Mouse (Mus musculus) forebrain, embryonic 12.5 days (tissue): Measurements from ENCODE around the gene Gm14418. TPM values are rescaled to one million over a fixed set of nuclear protein-coding genes. Genes with fewer than 3 reads are reported as not detected.
"Not testable (repeated sequence)": the region's sequence is repeated elsewhere in the genome, so short reads cannot be mapped to it uniquely, and the experiment has no call there.

Experiments used
- ATAC-seq: fragments of 200-750 bp; cut with Nextera tagmentation; 2 replicates; pipeline ENCODE4 v1.8.0; 2017; ENCODE audit warnings: moderate TSS enrichment; ENCODE audit not compliant: low FRiP score
- H3K27ac ChIP-seq: fragments of 300-500 bp; sonication (generic); 2 replicates; pipeline ENCODE4 v1.5.1; 2016; ENCODE audit warnings: mild to moderate bottlenecking
- H3K27me3 ChIP-seq: fragments of 300-500 bp; sonication (generic); 2 replicates; pipeline ENCODE4 v1.6.1; 2016; ENCODE audit warnings: mild to moderate bottlenecking
- H3K36me3 ChIP-seq: fragments of 300-500 bp; sonication (generic); replicated peaks from 2 replicates; pipeline ENCODE4 v1.6.1; 2016; ENCODE audit warnings: mild to moderate bottlenecking
- H3K4me1 ChIP-seq: fragments of 300-500 bp; sonication (generic); 2 replicates; pipeline ENCODE4 v1.6.1; 2016
- H3K4me2 ChIP-seq: fragments of 300-500 bp; sonication (generic); 2 replicates; pipeline ENCODE4 v1.6.1; 2016; ENCODE audit warnings: mild to moderate bottlenecking, moderate library complexity
- H3K4me3 ChIP-seq: fragments of 300-500 bp; sonication (generic); replicated peaks from 2 replicates; pipeline ENCODE4 v1.5.1; 2016; ENCODE audit warnings: mild to moderate bottlenecking
- H3K9ac ChIP-seq: fragments of 300-500 bp; sonication (generic); 2 replicates; pipeline ENCODE4 v1.6.1; 2016; ENCODE audit warnings: mild to moderate bottlenecking
- H3K9me3 ChIP-seq: fragments of 300-500 bp; sonication (generic); 2 replicates; pipeline ENCODE4 v1.6.1; 2016
- WGBS: fragments of 180-500 bp; shearing (Covaris S2); methylation state at CpG from one replicate; pipeline ENCODE4 v1.1.7; 2016; 5-methylcytosine and 5-hydroxymethylcytosine counted together
- polyA plus RNA-seq: library from polyadenylated mRNA; unstranded; fragments of >200 nt; fragmentation: Nextera tagmentation; extraction: Ambion mirVana; gene quantifications from 2 replicates; pipeline ENCODE4 v1.2.1, GENCODE M21; 2016

Gm14418 gene
- 8.1 and 10.1 TPM in 2 replicates for polyA plus RNA-seq

DNA sequence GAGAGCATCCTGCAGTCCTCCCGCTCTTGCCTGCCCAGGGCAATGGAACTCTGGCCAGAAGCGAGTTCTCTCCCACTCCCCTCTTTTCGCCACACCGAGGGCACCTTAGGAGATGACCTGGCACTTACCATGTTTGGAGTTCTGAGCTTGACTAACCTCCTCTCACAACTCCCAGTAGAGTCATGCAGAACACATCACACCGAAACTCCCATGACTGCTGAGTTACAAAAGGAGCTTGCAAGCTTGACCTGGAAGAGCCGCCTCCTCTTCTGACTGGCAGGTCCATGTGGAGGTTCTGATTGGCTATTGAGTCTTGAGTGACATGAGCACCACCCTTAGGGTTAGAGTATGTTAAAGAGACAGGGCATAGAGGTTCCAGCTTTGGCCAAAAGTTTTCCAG, at the start of gene Gm14418:
Gene Gm14418 (minus strand): TSS at position 225 of the 400 bp plus-strand sequence.
- not testable (repeated sequence) for H3K9ac ChIP-seq, H3K9me3 ChIP-seq, H3K4me1 ChIP-seq, H3K36me3 ChIP-seq, ATAC-seq, H3K27ac ChIP-seq, H3K27me3 ChIP-seq
- 40% methylated on average over 6 of the region's 6 CpGs for WGBS
- Histone ChIP-seq H3K4me2 (peak within 1 kb of the TSS; percentile 30; the same call in 1 of the 2 replicates), H3K4me3 (peak within 1 kb of the TSS; percentile 31)

Other genes starting within 250 kb of the Gm14418 start
- gene Gm14410, start 191.9 kb downstream of the Gm14418 start, polyA plus RNA-seq = 26.5 and 29.5 TPM in 2 replicates
- not detected in 2 replicates for gene Gm14409, start 131.3 kb downstream of the Gm14418 start, polyA plus RNA-seq
- not detected in 2 replicates for gene Gm14412, start 74.0 kb downstream of the Gm14418 start, polyA plus RNA-seq
- 10.6 and 12.7 TPM in 2 replicates for gene Zfp970, start 66.4 kb upstream of the Gm14418 start, polyA plus RNA-seq
- 4.1 and 4.4 TPM in 2 replicates for gene Gm14403, start 99.9 kb upstream of the Gm14418 start, polyA plus RNA-seq
- gene Gm14406, start 179.9 kb upstream of the Gm14418 start, polyA plus RNA-seq = not detected in 2 replicates